Mouse (Mus musculus) thymus, postnatal 10 days (tissue): ENCODE results near the gene Ripply2.

Experiments used
- DNase-seq, 2 experiments: peaks; one replicate each; pipeline ENCODE4 v3.0.0; 2021; ENCODE audit warnings: low spot score in 2 of 2

Ripply2 gene

DNA sequence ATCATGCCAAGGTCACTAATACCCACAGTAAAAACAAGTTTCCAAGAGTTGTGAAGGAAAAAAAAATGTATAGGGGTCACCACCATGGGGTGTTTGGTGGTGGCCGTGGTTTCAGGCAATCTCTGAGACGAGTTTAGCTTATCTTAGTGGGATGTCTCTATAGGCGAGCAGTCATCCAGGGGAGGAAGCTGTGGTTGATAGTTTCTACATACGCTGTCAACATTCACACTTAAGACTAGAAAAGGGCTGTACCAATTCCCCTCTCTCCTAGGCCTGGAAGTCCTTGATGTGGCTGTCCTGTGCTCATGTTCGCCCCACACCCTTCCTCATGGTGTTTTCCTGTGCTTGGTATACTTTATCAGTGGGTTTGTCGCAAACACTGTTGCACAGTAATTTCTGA is 10.4 kb downstream of the Ripply2 start:
- no peak for DNase-seq

DNA sequence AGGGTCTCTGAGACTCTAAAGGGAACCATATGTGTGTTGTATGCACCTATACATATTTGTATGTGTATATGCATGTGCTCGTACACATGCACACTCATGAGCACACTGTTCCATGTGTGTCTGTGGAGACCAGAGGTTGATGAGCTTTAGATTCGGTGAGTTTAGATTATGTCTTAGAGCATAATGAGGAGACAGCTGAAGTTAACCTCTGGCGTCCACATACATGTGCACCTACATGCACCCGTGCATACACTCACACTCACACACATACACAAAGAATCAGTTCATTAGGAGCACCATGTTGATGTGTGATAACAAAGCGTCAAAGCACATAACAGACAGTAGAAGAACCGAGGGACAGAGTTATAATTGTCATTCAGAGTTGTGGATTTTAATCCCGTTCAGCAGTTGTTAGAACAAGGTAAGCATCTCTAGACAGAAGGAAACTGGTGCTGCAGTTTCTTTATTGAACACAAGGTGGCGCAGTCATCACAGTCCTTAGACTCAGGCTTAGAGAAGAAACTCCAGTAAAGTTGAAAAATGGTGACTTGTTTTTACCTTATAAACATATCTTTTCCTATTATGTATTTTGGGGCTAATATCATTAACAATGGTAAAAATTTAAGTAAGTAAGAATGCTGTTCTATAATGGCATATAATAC is 12.2 kb downstream of the Ripply2 start:
- DNase-seq = peak in 1 of 2 experiments; percentile 49

DNA sequence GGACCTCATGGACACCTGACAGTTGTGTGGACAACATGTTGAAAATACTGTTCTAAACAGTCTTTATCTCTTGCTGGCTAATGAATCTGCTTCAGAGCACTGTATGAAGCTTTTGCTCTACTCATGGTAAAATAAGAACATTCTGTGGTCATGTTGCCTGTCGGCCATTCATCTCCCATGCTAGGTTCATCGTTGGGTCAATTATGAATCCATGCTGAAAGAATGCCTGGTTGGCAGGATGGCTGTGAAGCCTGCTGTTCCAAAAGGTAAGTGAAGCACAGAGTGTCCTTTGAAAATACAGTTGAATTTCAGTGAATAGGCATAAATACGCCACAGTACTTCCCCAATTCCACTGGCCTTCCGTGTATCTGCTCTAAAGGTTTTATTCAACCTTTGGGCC is 16.9 kb downstream of the Ripply2 start:
- DNase-seq = no peak

DNA sequence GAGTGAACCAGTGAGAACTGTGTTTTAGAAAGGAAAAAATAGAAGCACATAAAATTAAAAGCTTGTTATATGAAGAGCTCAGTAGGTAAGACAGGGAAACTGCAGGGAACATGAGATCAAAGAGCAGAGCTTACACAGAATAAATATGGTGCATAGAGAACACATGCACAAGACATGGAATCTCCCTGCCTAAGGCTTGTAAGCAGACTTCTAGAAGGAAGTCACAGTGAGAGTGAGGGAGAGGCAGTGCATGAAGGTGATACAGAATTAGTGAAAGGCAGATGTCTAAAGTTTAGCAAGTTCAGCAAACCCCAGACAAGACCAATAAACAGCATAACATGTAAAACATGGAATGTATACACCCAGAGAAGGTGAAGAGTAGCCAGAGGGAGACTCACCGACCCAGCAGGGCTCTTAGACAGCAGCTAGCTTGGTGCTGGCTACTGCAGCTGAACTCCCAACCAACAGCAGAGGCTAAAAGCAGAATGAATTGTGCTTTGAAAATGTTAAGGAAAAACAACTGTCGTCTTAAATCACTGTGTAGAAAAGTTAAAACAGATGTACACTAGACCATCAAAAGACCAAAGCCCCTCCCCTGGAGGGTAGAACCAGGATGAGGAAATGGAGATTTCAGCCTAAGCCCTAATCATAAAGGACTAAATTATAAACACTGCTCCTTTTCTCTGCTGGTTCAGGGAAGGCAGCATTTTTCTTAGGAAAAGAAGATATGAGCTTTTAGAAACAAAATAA is 19.7 kb downstream of the Ripply2 start:
- DNase-seq = no peak

DNA sequence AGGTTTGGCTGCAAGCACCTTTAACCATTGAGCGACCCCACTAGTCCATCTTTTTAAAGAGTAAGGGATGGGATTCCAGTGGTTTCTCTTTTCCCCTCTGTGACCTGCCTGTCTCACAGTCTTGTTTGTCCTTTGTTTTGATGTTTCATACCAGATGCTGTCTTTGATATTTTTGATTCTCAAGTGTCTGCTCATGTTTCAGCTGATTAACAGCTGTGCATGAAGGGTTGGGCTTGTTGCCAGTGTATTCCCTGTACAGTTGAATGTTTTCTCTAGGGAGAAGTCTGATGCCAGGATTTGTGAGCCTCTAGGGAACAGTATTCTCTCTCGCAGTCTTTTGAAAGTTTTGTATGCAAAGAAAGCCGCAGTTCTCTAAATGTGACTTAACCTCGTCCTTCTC is 34.1 kb downstream of the Ripply2 start:
- no peak for DNase-seq

GRCm38 (mm10) chr9:87055547-87056235 is 40.4 kb downstream of the Ripply2 start:
- no peak for DNase-seq

DNA sequence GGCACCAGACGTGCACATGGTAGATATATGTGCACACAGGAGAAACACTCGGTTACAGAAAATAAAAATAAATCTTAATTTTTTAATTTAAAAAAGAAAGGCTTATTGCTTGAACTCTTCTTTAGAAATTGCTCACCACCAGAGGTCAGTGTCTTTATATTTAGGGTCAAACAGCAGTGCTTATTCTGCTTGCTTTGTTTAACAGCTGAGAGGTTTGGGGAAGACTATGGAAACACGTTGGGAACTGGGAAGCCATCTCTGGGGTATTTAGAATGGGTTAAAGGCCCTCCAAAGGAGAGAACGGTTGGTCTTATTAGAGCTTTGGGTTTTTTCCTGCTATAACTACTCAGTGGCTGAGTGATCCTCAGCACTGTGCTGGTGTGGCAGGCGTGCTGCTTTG is 47.0 kb downstream of the Ripply2 start:
- DNase-seq = no peak

GRCm38 (mm10) chr9:87068160-87068559 is 52.8 kb downstream of the Ripply2 start:
- DNase-seq = no peak
